Mouse (Mus musculus) stomach, postnatal 0 days (tissue): ENCODE data around the gene Tmem56. TPM values are rescaled to one million over a fixed set of nuclear protein-coding genes. Genes with fewer than 3 reads are reported as not detected.

ENCODE experiments used
- ATAC-seq: fragments of 200-750 bp; cut with Nextera tagmentation; 2 replicates; pipeline ENCODE4 v1.8.0; 2017; ENCODE audit not compliant: low FRiP score, low TSS enrichment
- DNase-seq: peaks from one replicate; pipeline ENCODE4 v3.0.0-alpha.2; 2016; ENCODE audit warnings: low spot score
- H3K27ac ChIP-seq: fragments of 300-500 bp; sonication (generic); replicated peaks from 2 replicates; pipeline ENCODE4 v1.5.1; 2014; ENCODE audit warnings: mild to moderate bottlenecking, control low read depth
- H3K27me3 ChIP-seq: fragments of 300-500 bp; sonication (generic); 2 replicates; pipeline ENCODE4 v1.6.1; 2014; ENCODE audit warnings: low read length; ENCODE audit not compliant: control insufficient read depth, insufficient read depth
- H3K36me3 ChIP-seq: fragments of 300-500 bp; sonication (generic); 2 replicates; pipeline ENCODE4 v1.6.1; 2014; ENCODE audit warnings: low read length, mixed read lengths; ENCODE audit not compliant: control insufficient read depth, insufficient read depth
- H3K4me1 ChIP-seq: fragments of 300-500 bp; sonication (generic); replicated peaks from 2 replicates; pipeline ENCODE4 v1.6.1; 2014; ENCODE audit warnings: antibody characterized with exemption; ENCODE audit not compliant: control insufficient read depth, insufficient read depth
- H3K4me2 ChIP-seq: fragments of 300-500 bp; sonication (generic); replicated peaks from 2 replicates; pipeline ENCODE4 v1.6.1; 2014; ENCODE audit warnings: low read depth, mild to moderate bottlenecking, control low read depth, moderate library complexity
- H3K4me3 ChIP-seq: fragments of 300-500 bp; sonication (generic); 2 replicates; pipeline ENCODE4 v1.5.1; 2014; ENCODE audit warnings: low read depth, low read length, control low read depth
- H3K9ac ChIP-seq: fragments of 300-500 bp; sonication (generic); 2 replicates; pipeline ENCODE4 v1.6.1; 2014; ENCODE audit warnings: mild to moderate bottlenecking, low read length, control low read depth, mixed read lengths
- H3K9me3 ChIP-seq: fragments of 300-500 bp; sonication (generic); 2 replicates; pipeline ENCODE4 v1.6.1; 2016; ENCODE audit warnings: low read length; ENCODE audit not compliant: control insufficient read depth
- CTCF ChIP-seq: IDR thresholded peaks from 2 replicates; pipeline ENCODE4 v1.5.1; 2016; ENCODE audit warnings: antibody characterized with exemption, low read depth, mild to moderate bottlenecking, moderate library complexity
- EP300 ChIP-seq: optimal IDR thresholded peaks from 2 replicates; pipeline ENCODE3; 2016; ENCODE audit warnings: antibody characterized with exemption
- WGBS: fragments of 180-500 bp; shearing (Covaris S2); extraction: QIAGEN DNeasy Blood & Tissue Kit; methylation state at CpG from one replicate; pipeline ENCODE4 v1.1.7; 2014; 5-methylcytosine and 5-hydroxymethylcytosine counted together
- polyA plus RNA-seq: library from polyadenylated mRNA; unstranded; fragments of >200 nt; fragmentation: Nextera tagmentation; extraction: Ambion mirVana; gene quantifications from 2 replicates; pipeline ENCODE4 v1.2.1, GENCODE M21; 2015

Tmem56 gene
- polyA plus RNA-seq, 1 experiment from 2014 or later: 2.6 TPM

GRCm38 (mm10) chr3:121185197-121185596, 97.7 kb downstream of the Tmem56 start:
- DNase-seq (no peak), ATAC-seq (no peak)
- H3K4me1 ChIP-seq: no peaks in the 10 kb centered on the region
- 81% methylated on average over 3 of the region's 3 CpGs for WGBS
- H3K9me3 ChIP-seq: no peaks in the 10 kb centered on the region
- H3K4me2 ChIP-seq: no peak overlapping the region
- H3K27ac ChIP-seq: no peak overlapping the region
- no peaks in the 10 kb centered on the region for H3K27me3 ChIP-seq
- H3K9ac ChIP-seq: no peak overlapping the region
- no peaks in the 10 kb centered on the region for H3K36me3 ChIP-seq
- TF ChIP-seq EP300 (no peak), CTCF (no peak)
- H3K4me3 ChIP-seq: no peak overlapping the region

GRCm38 (mm10) chr3:121176011-121176410, 106.9 kb downstream of the Tmem56 start:
- H3K27ac ChIP-seq: no peak overlapping the region
- TF ChIP-seq CTCF (no peak), EP300 (no peak)
- H3K4me2 ChIP-seq: no peak overlapping the region
- H3K27me3 ChIP-seq: no peaks in the 10 kb centered on the region
- whole genome bisulfite sequencing: 85% methylated on average over 1 of the region's 1 CpGs
- H3K9ac ChIP-seq: no peak overlapping the region
- H3K4me1 ChIP-seq: no peaks in the 10 kb centered on the region
- no peaks in the 10 kb centered on the region for H3K36me3 ChIP-seq
- no peak overlapping the region for H3K4me3 ChIP-seq
- DNase-seq: no peak
- ATAC-seq: no peak
- H3K9me3 ChIP-seq: no peaks in the 10 kb centered on the region

- no peak overlapping the region for H3K9ac ChIP-seq
- WGBS: 60% methylated on average over 9 of the region's 9 CpGs
These were observed 108.5 kb downstream of the Tmem56 start for GRCm38 (mm10) chr3:121174248-121174945.

GRCm38 (mm10) chr3:121172718-121173117, 110.2 kb downstream of the Tmem56 start:
- DNase-seq (no peak), ATAC-seq (no peak)
- 0 out of 2 replicates have a peak, but pooled peaks cover 3% of the 10 kb centered on the region for H3K4me1 ChIP-seq
- H3K27ac ChIP-seq: no peak overlapping the region
- H3K4me3 ChIP-seq: no peak overlapping the region
- no peaks in the 10 kb centered on the region for H3K9me3 ChIP-seq
- no peaks in the 10 kb centered on the region for H3K36me3 ChIP-seq
- 68% methylated on average over 2 of the region's 2 CpGs for WGBS
- H3K9ac ChIP-seq: no peak overlapping the region
- no peak for TF ChIP-seq EP300
- TF ChIP-seq CTCF: no peak
- H3K27me3 ChIP-seq: no peaks in the 10 kb centered on the region
- no peak overlapping the region for H3K4me2 ChIP-seq

More at GRCm38 (mm10) chr3:121174248-121174945, 108.5 kb downstream of the Tmem56 start:
- ATAC-seq (no peak), DNase-seq (no peak)
- Histone ChIP-seq H3K27me3 (no peaks in the 10 kb centered on the region), H3K4me3 (no peak overlapping the region), H3K36me3 (no peaks in the 10 kb centered on the region), H3K4me1 (0 out of 2 replicates have a peak, but pooled peaks cover 3% of the 10 kb centered on the region), H3K27ac (no peak overlapping the region), H3K9me3 (no peaks in the 10 kb centered on the region), H3K4me2 (no peak overlapping the region)
- TF ChIP-seq EP300 (no peak), CTCF (no peak)

GRCm38 (mm10) chr3:121171872-121172265, 111.0 kb downstream of the Tmem56 start:
- no peak for ATAC-seq
- TF ChIP-seq CTCF (no peak), EP300 (no peak)
- Histone ChIP-seq H3K27me3 (no peaks in the 10 kb centered on the region), H3K9me3 (no peaks in the 10 kb centered on the region), H3K27ac (no peak overlapping the region), H3K36me3 (no peaks in the 10 kb centered on the region), H3K4me1 (0 out of 2 replicates have a peak, but pooled peaks cover 3% of the 10 kb centered on the region), H3K4me2 (peak overlapping the region; percentile 91), H3K4me3 (peak overlapping the region; percentile 73), H3K9ac (peak overlapping the region; percentile 79; the same call in 1 of the 2 replicates)
- no peak for DNase-seq
- 38% methylated on average over 6 of the region's 6 CpGs for WGBS

GRCm38 (mm10) chr3:121171243-121171871, 111.5 kb downstream of the Tmem56 start, which contains the start of gene Rwdd3:
TSS of gene Rwdd3 (minus strand) at chr3:121171695.
- Histone ChIP-seq H3K36me3 (no peaks in the 10 kb centered on the region), H3K4me1 (0 out of 2 replicates have a peak, but pooled peaks cover 3% of the 10 kb centered on the region), H3K9me3 (no peaks in the 10 kb centered on the region), H3K27me3 (no peaks in the 10 kb centered on the region), H3K9ac (peak within 1 kb of the TSS; percentile 79), H3K27ac (peak within 1 kb of the TSS; percentile 77; the same call in 1 of the 2 replicates), H3K4me2 (peak within 1 kb of the TSS; percentile 91), H3K4me3 (peak within 1 kb of the TSS; percentile 73)
- TF ChIP-seq EP300 (no peak), CTCF (peak; percentile 96)
- 2% methylated on average over 40 of the region's 40 CpGs for WGBS
- peak; percentile 95 for DNase-seq
- ATAC-seq: peak; percentile 97
